Mouse (Mus musculus): ENCODE data around the gene Wdr92. TPM values are rescaled to one million over a fixed set of nuclear protein-coding genes. Genes with fewer than 3 reads are reported as not detected.

Gene Wdr92
- polyA plus RNA-seq, 1 experiment from 2014 or later: 33.8 TPM

- DNase-seq (ENCODE audit: low spot score): no peak
Measured at GRCm38 (mm10) chr11:17257861-17258260, 76.0 kb downstream of the Wdr92 start.

GRCm38 (mm10) chr11:17267176-17267575, 85.3 kb downstream of the Wdr92 start:
- Histone ChIP-seq H3K9me3 (ENCODE audit: control insufficient read depth, low read length) (no peaks in the 10 kb centered on the region), H3K4me1 (ENCODE audit: control insufficient read depth, insufficient read depth, low read length) (no peaks in the 10 kb centered on the region), H3K4me2 (ENCODE audit: low read depth, severe bottlenecking) (no peak overlapping the region), H3K27me3 (ENCODE audit: control insufficient read depth, insufficient read depth, low read length) (no peaks in the 10 kb centered on the region), H3K36me3 (ENCODE audit: control insufficient read depth, insufficient read depth, low read length) (no peaks in the 10 kb centered on the region; the same call in 1 of the 2 replicates), H3K4me3 (ENCODE audit: low read depth, low read length) (no peak overlapping the region), H3K9ac (ENCODE audit: low read length) (no peak overlapping the region), H3K27ac (replicated peaks; ENCODE audit: low read depth, low read length) (no peak overlapping the region)
- DNase-seq (ENCODE audit: low spot score): no peak
- 92% methylated on average over 4 of the region's 4 CpGs for WGBS
- ATAC-seq (ENCODE audit: insufficient number of reproducible peaks, low FRiP score, low TSS enrichment, low read depth): no peak

More at GRCm38 (mm10) chr11:17257861-17258260, 76.0 kb downstream of the Wdr92 start:
- Histone ChIP-seq H3K9me3 (ENCODE audit: control insufficient read depth, low read length) (no peaks in the 10 kb centered on the region), H3K4me3 (ENCODE audit: low read depth, low read length) (peak overlapping the region; percentile 82), H3K9ac (ENCODE audit: low read length) (peak overlapping the region; percentile 93), H3K27ac (replicated peaks; ENCODE audit: low read depth, low read length) (0 out of 2 replicates have a peak overlapping the region, but pooled peaks have one; percentile 47), H3K36me3 (ENCODE audit: control insufficient read depth, insufficient read depth, low read length) (no peaks in the 10 kb centered on the region), H3K4me1 (ENCODE audit: control insufficient read depth, insufficient read depth, low read length) (no peaks in the 10 kb centered on the region), H3K4me2 (ENCODE audit: low read depth, severe bottlenecking) (peak overlapping the region; percentile 62), H3K27me3 (ENCODE audit: control insufficient read depth, insufficient read depth, low read length) (0 out of 2 replicates have a peak, but pooled peaks cover 2% of the 10 kb centered on the region)
- WGBS: 1% methylated on average over 17 of the region's 17 CpGs
- no peak; the same call in 1 of the 2 replicates for ATAC-seq (ENCODE audit: insufficient number of reproducible peaks, low FRiP score, low TSS enrichment, low read depth)

- no peak for DNase-seq (ENCODE audit: low spot score)
- H3K4me1 ChIP-seq (ENCODE audit: control insufficient read depth, insufficient read depth, low read length): no peaks in the 10 kb centered on the region
- no peak overlapping the region for H3K4me3 ChIP-seq (ENCODE audit: low read depth, low read length)
- ATAC-seq (ENCODE audit: insufficient number of reproducible peaks, low FRiP score, low TSS enrichment, low read depth): no peak
- no peaks in the 10 kb centered on the region for H3K9me3 ChIP-seq (ENCODE audit: control insufficient read depth, low read length)
- H3K27ac ChIP-seq (replicated peaks; ENCODE audit: low read depth, low read length): no peak overlapping the region
- H3K9ac ChIP-seq (ENCODE audit: low read length): no peak overlapping the region
- WGBS: 66% methylated on average over 1 of the region's 1 CpGs
- no peaks in the 10 kb centered on the region; the same call in 1 of the 2 replicates for H3K36me3 ChIP-seq (ENCODE audit: control insufficient read depth, insufficient read depth, low read length)
- H3K27me3 ChIP-seq (ENCODE audit: control insufficient read depth, insufficient read depth, low read length): no peaks in the 10 kb centered on the region
- H3K4me2 ChIP-seq (ENCODE audit: low read depth, severe bottlenecking): no peak overlapping the region
Measured at GRCm38 (mm10) chr11:17268801-17269200, 86.9 kb downstream of the Wdr92 start.

GRCm38 (mm10) chr11:17279959-17280358, 98.1 kb downstream of the Wdr92 start:
- no peaks in the 10 kb centered on the region for H3K36me3 ChIP-seq (ENCODE audit: control insufficient read depth, insufficient read depth, low read length)
- no peaks in the 10 kb centered on the region for H3K27me3 ChIP-seq (ENCODE audit: control insufficient read depth, insufficient read depth, low read length)
- H3K4me2 ChIP-seq (ENCODE audit: low read depth, severe bottlenecking): no peak overlapping the region
- H3K9me3 ChIP-seq (ENCODE audit: control insufficient read depth, low read length): no peaks in the 10 kb centered on the region
- 14% methylated on average over 9 of the region's 9 CpGs for WGBS
- ATAC-seq (ENCODE audit: insufficient number of reproducible peaks, low FRiP score, low TSS enrichment, low read depth) (no peak; the same call in 1 of the 2 replicates), DNase-seq (ENCODE audit: low spot score) (peak; percentile 71)
- H3K9ac ChIP-seq (ENCODE audit: low read length): no peak overlapping the region
- no peaks in the 10 kb centered on the region for H3K4me1 ChIP-seq (ENCODE audit: control insufficient read depth, insufficient read depth, low read length)
- H3K4me3 ChIP-seq (ENCODE audit: low read depth, low read length): no peak overlapping the region
- H3K27ac ChIP-seq (replicated peaks; ENCODE audit: low read depth, low read length): no peak overlapping the region

Other genes starting within 250 kb of the Wdr92 start
- gene Fbxo48, start 230.7 kb upstream of the Wdr92 start, polyA plus RNA-seq (2014; fragmentation: Nextera tagmentation; extraction: Ambion mirVana): 1.5 and 1.8 TPM in 2 replicates
- gene Cnrip1, start 130.5 kb upstream of the Wdr92 start, polyA plus RNA-seq (2014; fragmentation: Nextera tagmentation; extraction: Ambion mirVana): 6.4 and 7.7 TPM in 2 replicates
- 3.4 and 4.6 TPM in 2 replicates for gene Plek, start 129.7 kb upstream of the Wdr92 start, polyA plus RNA-seq (2014; fragmentation: Nextera tagmentation; extraction: Ambion mirVana)
- gene Ppp3r1, start 22.8 kb upstream of the Wdr92 start, polyA plus RNA-seq (2014; fragmentation: Nextera tagmentation; extraction: Ambion mirVana): 76.8 and 81.7 TPM in 2 replicates
- gene Pno1, start 29.5 kb downstream of the Wdr92 start, polyA plus RNA-seq (2014; fragmentation: Nextera tagmentation; extraction: Ambion mirVana): 110 and 111 TPM in 2 replicates
- gene C1d, start 75.5 kb downstream of the Wdr92 start, polyA plus RNA-seq (2014; fragmentation: Nextera tagmentation; extraction: Ambion mirVana): 103 and 109 TPM in 2 replicates

All from limb, embryonic 11.5 days (tissue).